Mouse (Mus musculus): ENCODE measurements around the gene Fbxl2. TPM values are rescaled to one million over a fixed set of nuclear protein-coding genes. Genes with fewer than 3 reads are reported as not detected.

Gene Fbxl2
- total RNA-seq, 4 experiments from 2014 or later = 0.39 to 0.65 (median 0.56) TPM

DNA sequence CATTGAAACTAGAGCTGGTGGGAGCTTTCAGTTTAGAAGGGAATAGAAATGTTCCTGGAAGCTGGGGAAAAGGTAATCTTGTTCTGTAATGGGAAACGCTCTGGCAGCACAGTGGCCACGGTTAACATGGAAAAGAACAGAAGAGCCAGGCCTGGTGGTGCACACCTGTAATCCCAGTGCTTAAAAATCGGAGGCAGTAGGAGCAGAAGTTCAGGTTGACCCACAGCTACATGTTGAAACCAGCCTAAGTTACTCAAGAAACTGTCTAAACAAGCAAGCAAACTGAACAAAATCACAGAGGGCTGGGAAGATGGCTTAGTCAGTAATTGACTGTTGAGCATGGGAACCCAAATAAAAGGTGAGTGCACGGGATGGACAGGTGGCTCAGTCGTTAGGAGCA is 121.1 kb downstream of the Fbxl2 start:
- DNase-seq (ENCODE audit: low spot score in 2 of 2) = no peak

DNA sequence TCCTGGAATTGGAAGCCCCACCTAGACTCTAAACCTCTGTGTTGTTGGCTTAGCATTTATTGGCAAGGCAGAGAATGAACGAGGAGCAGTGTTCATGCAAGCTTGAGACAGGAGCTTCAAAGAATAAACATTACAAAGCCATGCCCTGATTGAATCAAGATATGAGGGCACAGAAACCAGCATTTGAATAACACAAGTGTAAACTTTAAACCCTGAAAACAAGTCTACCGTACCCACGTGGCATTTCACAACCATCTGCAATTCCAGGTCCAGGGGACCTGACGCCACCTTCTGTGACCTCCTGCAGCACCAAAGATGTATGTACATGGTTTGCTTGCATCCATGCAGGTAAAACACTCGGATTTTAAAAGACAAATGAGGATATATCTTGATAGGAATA is 123.3 kb downstream of the Fbxl2 start:
- no peak for DNase-seq (ENCODE audit: low spot score in 2 of 2)

DNA sequence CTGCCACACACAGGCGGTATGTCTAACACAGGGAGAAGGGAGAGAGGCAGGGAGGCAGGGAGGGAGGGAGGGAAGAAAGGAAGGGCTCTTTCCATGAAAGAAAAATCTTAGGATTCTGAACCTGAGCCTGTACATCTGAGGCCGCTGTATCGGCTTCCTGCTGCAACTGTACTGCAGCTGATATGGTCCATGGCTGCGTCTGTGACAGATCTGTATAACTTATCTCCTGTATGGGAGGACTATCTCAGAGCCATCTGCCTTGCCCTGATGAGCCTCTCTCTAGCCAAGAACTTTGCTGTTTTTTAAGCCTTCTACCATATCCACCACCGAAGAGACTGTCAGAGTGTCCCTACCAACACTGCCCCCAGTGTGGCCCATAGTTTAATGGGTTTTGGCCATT is 130.2 kb downstream of the Fbxl2 start:
- DNase-seq (ENCODE audit: low spot score in 2 of 2) = no peak

Other genes starting within 250 kb of the Fbxl2 start
- 10 to 100 TPM; 12.6 to 18.0 (median 16.6) TPM for gene Ubp1, start 115.3 kb downstream of the Fbxl2 start, total RNA-seq (2022)
- gene Susd5, start 10.9 kb upstream of the Fbxl2 start, total RNA-seq (2022) = under 1 TPM; 0.24 to 0.52 (median 0.41) TPM